Mouse (Mus musculus) layer of hippocampus, adult 9-10 months (tissue): Measurements from ENCODE around the gene Itprid2.

Experiments used
- DNase-seq: peaks from one replicate; pipeline ENCODE4 v3.0.0; 2022; ENCODE audit warnings: low spot score

The Itprid2 gene

DNA sequence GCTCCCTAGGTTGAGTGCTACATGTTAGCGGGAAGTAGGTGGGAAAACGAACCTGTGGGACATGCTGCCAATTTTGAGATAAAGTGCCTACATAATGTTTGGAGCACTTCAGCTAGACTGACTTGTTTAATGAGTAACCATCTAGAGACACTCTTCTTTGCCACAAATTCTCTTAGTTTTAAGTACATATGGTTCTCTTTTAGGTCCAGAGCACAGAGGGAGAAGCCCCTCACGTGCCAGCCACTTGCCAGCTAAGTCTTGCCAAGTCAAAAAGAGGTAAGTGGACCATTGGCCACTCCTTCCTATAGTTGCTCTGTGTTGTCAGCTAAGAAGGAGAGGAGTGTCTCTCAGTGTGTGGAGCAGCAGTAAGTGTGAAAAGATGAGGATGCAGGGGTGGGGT is 16.0 kb downstream of the Itprid2 start:
- no peak for DNase-seq

DNA sequence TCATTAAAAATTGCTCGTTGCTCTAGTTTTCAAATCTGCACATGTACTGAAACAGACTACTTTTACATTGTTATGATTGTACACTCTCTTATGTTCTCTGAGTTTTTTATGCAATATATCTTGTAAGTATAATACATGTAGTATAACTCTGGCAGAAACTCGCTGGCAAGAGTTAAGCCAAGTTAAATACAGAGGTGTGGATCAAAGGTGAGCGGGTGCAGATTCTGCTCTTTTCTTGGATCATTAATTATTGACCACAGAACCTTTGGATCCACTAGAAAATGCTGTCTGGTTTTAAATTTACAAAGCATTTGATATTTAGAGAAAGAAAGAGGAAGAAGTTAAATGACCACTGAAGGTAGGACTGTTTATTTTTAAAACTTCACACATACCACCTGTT is 16.5 kb downstream of the Itprid2 start:
- DNase-seq, result no peak

GRCm38 (mm10) chr2:79652502-79652901 is 17.4 kb downstream of the Itprid2 start:
- no peak for DNase-seq

DNA sequence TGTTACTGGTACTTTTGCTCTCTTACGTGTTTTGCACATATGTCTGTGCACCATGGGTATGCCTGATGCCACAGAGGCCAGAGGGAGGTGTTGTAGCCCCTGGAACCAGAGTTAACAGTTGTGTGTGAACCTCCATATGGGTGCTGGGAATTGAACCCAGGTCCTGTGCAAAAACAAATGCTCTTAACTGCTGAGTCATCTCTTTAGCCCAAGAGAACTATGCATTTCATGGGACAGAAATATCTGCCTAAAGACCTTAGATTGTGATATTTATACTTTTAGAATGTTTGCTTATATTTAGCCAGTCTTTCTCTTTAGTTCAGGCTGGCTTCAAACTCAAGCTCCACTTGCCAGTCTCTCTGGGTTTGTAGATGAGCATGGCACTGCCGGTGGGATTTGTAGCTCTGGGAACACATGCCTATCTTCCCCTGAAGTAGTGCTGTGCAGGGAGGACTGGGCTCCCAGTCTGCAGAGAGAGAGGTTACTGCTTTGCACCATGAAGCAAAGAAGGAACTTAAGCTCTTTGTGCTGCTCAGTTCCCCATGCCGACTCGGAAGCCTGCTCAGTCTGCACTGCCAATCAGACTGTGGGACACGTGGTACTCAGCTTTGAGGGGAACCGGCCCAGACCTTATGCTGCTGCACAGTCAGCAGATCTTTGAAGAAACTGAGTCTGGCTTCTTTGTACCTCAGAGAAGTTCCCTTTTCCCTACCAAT is 18.1 kb downstream of the Itprid2 start:
- no peak for DNase-seq

- no peak for DNase-seq
Observed at GRCm38 (mm10) chr2:79653809-79654164, 18.6 kb downstream of the Itprid2 start.

DNA sequence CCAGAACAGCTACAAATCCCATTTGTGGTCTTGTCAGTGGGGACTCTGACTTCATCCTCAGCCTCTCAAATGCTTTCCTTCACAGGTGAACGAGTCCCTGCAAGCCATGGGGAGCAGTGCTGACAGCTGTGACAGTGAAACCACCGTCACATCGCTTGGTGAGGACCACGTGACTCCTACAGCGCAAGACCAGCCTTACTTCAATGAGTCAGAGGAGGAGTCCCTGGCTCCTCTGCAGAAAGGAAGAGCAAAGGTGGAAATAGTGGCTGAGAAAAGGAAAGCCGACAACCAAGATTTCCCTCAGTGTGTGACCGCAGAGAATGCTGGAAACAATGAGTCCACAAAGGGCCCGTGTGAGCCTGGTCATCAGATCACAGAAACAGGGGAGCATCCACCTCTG is 21.9 kb downstream of the Itprid2 start:
- DNase-seq, result no peak

DNA sequence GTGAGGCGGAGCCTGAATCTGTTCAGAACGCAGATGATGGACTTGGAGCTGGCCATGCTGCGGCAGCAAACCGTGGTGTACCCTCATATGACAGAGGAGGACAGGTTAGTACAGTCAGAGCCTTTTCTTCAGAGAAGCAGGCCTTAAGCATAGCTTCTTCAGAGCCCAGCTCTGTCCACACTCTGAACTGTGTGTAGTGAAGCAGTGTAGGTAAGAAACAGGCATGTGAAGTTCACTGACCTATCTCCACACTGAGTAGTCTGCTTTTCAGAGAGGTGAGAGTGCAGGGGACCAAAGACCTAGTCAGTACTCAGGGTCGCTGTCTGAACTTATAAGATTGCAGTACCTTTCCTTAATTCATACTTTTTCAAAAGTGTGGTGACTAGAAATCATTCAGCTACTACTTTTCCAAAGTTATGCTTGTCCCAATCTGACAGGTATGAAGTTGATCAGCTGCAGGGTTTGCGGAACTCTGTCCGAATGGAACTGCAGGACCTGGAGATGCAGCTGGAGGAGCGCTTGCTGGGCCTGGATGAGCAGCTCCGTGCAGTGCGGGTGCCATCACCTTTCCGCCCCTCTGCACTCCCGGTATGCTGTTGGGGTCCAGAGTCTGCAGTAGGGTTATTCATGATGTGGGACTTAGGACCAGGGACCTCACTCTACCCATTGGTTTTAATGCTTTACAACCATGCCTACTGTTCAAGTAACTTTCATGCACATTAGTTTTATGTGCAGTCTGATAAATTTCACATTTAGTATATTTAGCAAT is 25.4 kb downstream of the Itprid2 start:
- no peak for DNase-seq

DNA sequence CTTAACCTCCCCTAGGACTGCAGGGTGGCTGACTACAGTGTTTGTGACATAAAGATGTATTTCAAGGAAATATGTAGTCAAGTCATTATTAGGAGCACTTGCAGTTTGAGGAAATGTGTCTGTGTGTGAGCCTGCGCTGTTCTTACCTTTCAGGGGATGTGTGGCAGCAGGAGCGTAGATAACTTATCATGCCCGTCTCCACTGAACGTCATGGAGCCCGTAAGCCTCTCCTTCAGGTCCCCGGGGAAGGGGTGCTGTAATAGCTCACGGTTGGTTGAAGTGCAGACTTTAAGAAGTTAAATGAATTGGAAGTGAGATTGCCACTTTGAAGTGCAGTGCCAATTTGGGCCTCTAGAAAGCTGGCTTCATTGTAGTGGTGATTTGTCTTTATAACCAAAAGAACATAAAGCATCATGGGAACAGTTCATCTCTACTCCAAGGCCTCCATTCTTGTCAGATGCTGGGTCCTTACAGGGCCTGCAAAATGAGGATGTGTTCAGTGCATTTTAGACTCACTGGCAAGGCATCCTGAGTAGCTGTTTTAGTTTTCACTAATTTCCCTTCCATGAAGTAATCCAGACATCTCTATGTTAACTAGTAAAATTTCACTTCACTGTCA is 26.4 kb downstream of the Itprid2 start:
- no peak for DNase-seq

DNA sequence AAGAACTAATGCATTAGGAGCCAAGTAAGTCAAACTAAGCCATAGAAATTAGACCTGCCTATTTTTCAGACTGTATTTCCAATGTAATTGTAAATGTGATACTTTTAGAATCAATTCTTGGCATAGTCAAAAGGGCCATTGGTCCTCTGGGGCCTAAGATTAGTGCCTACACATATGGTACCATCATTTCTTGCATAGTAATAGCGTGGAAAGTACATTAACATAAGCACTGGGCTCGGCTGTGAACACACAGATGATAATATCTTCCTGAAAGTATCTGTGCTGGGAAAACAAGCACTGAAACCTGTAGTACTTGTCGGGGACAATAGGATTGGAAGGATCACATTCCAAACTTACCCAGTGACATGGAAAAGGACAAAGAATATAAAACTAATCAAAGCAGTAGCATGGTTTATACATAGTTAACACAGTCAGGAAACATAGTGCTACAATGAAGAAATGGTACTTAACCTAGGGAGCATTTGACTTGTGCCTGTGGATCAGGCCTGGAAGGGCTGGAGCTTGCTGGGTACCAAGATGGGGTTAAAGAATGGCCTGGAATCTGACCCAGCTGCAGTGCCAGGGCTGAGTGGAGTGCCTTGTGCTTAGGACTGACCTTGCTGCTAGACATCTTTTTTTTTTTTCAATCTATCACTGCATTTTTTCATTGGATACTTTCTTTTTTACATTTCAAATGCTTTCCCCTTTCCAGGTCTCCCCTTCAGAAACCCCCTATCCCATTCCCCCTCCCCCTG is 29.6 kb downstream of the Itprid2 start:
- no peak for DNase-seq

GRCm38 (mm10) chr2:79665492-79665891 is 30.3 kb downstream of the Itprid2 start:
- DNase-seq, result no peak

DNA sequence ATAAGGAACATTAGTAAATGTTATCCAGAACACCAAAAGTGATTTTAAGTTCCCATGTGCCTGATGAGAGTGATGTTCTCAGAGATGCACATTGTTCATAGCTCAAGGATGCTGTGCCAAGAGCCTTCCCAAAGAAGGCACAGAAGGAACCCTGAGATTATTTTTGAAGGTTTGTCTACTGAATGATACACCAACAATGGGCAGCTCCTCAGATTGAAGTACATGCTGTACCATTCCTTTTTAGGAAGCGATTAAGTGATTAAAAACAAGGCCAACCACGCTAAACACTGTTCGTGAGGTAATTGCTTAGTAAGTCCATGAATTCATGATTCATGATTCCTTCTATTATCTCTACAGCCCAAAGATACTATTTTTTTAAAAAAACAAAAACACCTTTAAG is 40.1 kb downstream of the Itprid2 start:
- no peak for DNase-seq

- DNase-seq, result no peak
Observed at GRCm38 (mm10) chr2:79677663-79678257, 42.6 kb downstream of the Itprid2 start.

DNA sequence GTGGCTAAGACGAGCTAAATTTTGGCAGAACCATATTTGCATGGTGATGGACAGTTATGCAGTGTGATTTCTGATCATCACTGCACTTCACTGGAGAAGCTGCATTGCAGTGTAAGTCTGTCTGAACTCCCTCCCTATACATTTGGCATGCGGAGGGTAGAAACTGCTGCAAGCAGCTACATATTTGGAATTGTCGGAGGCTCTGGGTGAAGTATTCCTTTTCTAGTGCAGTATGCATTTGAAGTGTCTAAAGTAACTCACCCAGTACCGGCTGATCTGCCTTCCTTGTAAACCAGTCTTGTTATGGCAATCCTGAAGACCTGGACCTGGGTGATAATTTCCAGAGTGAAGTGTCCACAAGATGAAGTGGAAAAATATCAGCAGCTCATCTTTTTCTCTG is 46.5 kb downstream of the Itprid2 start:
- DNase-seq, result no peak

DNA sequence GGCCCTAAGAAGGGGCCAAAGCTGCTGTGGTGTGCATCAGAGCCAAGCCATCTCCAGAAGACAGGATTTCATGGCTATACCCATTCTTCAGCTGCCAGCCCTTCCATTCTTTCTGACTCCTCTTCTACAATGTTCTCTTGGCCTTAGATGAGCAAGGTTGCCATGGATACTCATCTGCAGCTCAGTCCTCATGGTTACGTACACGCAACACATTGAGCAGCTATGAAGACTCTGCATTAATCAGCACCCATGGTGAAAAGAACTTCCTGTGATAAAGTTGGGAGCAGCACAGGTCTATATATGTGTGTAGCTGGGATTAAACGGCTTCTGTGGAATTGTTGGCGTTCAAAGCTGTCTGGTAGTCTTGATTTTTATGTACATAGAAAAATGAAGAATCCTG is 48.1 kb downstream of the Itprid2 start:
- no peak for DNase-seq

DNA sequence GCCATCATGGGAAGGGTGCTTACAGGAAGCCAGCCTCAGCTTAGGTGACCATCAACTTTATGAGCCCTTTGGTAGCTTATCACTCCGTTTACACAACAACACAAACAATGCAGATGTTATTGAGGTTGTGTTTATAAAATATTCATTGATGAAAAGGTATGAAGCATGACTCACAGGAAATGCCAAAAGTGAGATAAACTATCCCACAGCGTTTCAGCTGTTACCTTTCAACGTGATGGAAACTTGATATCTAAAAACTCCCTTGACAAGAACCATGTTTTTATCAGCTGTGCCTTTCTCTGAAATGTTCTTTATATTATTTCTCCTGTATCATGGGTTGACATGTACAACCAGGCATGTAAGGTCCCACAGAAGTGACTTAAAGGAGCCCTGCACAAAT is 55.7 kb downstream of the Itprid2 start:
- DNase-seq, result no peak

DNA sequence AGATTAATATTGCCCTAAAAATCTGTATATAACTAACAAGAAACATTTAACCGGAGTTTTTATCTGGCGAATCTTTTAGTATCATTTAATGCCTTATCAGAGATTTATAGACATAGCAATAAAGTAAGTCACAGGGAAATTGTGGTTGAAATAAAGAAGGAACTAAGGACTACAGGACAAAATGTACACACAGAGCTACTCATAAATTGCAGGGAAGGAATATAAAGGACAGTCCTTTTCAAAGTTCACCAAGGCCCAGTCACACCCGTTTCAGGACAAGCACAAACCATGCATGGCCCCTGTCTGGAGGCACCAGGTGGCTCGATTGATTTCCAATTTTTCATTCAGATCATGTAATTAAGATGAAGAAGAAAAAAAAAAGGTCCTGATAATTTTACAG is 60.0 kb downstream of the Itprid2 start:
- DNase-seq, result no peak

GRCm38 (mm10) chr2:79695939-79696338 is 60.8 kb downstream of the Itprid2 start:
- DNase-seq, result no peak

GRCm38 (mm10) chr2:79696478-79697230 is 61.5 kb downstream of the Itprid2 start:
- no peak for DNase-seq

DNA sequence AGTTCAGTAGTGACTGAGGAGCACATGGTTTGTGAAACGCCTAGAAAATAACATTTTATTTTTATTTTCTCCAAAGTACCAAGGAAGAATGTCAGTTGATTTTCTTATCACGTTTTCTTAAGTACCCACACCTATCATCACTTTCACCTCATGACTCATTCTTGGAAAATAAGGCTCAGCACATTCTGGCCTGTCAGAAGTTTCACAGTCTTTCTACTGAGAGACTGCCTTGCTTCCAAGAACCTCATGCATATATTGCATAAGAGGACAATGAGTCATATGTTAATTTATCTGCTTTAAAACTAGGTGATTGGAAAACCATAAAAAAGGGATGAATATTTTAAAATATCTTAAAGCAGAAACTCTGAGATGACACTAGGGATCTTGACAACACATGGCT is 63.0 kb downstream of the Itprid2 start:
- no peak for DNase-seq

DNA sequence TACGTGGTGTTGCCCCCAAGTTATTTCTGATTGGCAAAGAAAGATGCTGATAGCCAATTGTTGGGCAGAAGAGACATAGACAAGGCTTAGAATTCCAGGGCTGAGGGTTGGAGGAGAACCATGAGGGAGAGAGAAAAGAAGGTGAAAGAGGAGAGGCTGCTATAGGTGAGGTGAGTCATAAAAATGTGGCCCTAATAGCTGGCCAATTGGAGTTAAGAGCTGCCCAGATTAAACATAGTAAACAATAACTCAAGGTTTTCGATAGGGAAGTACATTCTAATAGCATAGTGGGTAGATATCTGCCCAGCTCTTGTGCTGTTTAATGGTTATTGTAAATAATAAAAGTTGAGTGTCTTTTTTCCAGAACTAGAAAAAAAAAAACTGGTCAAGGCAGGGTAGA is 69.6 kb downstream of the Itprid2 start:
- no peak for DNase-seq

DNA sequence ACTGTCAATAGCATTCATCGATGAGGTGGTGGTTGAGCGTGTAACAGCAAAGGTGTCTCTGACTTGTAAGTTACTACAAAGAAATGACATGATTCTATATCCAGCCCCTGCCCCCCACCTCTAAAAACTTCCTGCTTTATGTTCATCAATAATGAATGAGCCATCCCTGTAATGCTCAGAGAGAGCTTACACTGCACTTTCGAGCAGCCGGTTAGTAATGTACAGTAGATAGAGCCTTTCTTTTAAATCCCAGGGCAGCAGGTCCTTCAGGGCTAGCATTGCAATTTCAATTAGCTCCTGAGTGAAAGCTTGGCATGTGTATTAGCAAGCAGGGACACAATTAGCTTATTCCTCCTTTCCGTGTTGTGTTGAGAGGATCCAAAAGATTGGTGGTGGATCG is 72.4 kb downstream of the Itprid2 start, which contains the start of gene Ppp1r1c:
Ppp1r1c (plus strand) TSS at position 206 of the 400 bp plus-strand sequence.
- no peak for DNase-seq
